Mouse (Mus musculus): ENCODE measurements at regions not wholly inside any gene's neighbourhood (a gene's known extent, or its start where the extent isn't known, plus 50 kb on each side); places are given as distances from the start of the nearest gene placed in this dataset.

DNA sequence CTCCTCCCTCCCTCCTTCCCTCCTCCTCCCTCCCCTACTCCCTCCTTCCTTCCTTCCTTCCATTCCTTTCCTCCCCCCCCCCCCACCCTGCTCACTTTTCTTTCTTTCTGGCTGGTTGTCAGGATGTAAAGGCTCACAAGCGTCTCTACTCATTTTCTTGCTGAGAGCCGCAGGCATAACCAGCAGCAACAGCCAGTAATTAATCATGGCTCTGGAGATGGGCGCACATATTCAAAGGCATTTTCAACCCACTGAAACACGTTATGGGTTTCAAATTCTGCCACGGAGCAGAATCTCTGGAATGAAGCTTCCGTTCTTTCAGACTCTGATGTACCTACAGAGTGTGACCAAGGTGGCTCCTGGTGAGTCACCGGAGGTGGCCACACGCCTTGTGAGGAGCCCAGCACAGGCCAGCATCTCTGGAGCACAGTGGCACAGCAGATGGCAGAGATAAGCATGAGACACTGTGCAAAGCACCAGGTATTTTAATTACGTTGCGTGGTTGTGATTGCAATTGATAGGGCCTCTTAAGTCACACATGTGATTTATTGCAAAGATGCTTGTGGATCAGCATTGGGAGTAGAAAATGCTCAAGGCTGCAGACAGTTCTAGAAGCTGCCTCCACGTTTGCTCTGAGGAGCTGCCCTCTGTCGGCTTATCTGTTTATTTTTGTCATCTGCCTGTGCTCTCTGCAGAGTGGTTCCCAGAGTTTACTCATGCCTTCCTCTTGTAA lies 236.0 kb downstream of the Mtx2 start:
- no peak for DNase-seq (ENCODE audit: low spot score in 2 of 2)

DNA sequence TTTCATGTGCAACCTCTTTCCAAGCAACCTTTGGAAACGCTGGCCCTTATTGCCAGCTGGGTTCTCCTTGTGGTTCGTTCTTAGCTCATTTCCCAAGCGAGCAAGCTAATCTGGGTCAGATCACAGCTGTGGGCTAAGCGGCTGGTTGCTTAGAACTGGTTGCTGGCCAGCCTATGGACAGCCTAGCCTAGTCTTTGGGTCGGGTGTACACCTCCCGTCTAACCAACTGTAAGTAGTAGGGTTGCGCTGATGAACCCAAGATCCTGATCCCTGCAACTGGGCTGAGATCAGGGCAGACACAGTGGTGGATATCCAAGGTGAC lies 236.5 kb downstream of the Mtx2 start:
- no peak for DNase-seq (ENCODE audit: low spot score in 2 of 2)

GRCm38 (mm10) chr2:75064406-75065115 lies 239.0 kb downstream of the Mtx2 start:
- no peak for DNase-seq (ENCODE audit: low spot score in 2 of 2)

DNA sequence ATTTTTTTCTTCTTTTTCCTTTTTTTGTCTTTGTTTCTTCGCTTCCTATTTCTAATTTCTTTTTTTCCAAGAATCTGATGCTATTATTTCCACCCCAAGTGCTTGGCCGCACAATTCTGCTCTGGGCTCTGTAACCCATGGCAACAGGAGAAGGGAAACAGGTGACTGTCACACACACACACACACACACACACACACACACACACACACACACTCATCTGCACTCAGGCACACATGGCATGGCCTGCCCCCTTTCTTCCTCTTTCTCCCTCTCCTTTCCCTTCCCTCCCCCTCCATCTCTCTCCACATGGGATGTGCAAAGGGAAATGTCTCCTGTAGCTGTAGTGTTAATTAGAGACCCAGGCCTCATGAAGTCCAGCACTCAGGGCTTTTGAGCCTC lies 239.7 kb downstream of the Mtx2 start:
- no peak for DNase-seq (ENCODE audit: low spot score in 2 of 2)

- no peak for DNase-seq (ENCODE audit: low spot score in 2 of 2)
Observed at GRCm38 (mm10) chr2:75069321-75069720, 243.7 kb downstream of the Mtx2 start.

DNA sequence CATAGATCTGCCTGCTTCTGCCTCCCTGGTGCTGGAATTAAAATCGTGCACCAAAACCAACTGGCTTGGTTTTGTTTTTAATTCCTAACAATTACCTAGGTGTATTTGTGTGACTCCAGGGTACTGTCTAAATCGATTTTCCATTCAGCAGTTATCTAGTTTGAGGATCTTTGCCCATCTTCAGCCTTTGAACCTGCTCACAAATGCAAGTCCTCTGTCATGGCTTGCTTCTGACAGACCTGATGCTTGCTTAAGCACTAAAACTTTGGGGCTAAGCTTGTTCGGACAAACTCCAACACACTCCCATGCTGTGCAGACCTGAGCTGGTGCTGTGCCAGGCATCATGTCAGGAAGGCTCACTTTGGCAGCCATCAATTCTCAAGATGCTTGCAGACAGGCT lies 246.4 kb downstream of the Mtx2 start:
- DNase-seq (ENCODE audit: low spot score in 2 of 2) = no peak

- DNase-seq (ENCODE audit: low spot score in 2 of 2) = no peak
Observed at GRCm38 (mm10) chr2:75072471-75072870, 246.9 kb downstream of the Mtx2 start.

DNA sequence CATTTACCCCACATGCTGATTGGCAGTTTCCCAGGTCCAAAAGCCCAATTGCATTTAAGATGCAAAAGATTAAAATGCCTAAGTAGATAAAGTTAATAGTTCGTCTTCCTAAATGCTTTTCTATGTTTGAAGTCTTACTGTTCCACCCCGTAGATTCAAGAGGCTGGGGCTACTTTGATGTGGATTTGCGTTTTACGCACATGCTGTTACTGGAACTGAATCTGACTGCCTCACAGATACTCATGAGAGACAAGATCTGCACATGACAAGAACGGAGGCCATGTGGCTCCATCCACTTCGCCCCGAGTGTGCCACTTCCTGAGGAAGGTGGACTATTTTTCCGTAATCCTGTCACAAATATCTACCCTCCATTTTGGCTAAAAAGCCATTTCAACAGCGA lies 247.6 kb downstream of the Mtx2 start:
- DNase-seq (ENCODE audit: low spot score in 2 of 2) = no peak

DNA sequence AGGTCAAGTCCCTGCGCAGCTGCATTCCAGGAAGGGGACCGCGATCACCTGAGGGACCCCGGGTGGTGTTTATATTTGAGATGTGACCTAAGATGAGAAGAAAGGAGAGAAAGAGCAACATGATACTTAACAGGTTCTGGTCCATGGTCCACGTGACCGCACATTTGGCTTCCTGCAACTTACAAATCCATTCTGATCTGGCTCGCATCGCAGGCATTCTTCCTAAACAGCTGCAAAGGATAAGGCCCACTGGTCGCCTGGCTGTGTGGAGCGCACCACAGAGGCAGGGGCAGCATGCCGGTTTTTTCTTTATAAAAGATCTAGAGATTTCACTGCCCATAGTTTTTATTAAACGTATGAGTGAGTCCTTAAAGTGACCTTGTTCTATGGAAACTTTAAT lies 261.6 kb downstream of the Mtx2 start:
- no peak for DNase-seq (ENCODE audit: low spot score in 2 of 2)

- no peak for DNase-seq (ENCODE audit: low spot score in 2 of 2)
Observed at GRCm38 (mm10) chr2:75089186-75089585, 263.6 kb downstream of the Mtx2 start.

GRCm38 (mm10) chr2:75089616-75090015 lies 264.0 kb downstream of the Mtx2 start:
- DNase-seq (ENCODE audit: low spot score in 2 of 2) = no peak

DNA sequence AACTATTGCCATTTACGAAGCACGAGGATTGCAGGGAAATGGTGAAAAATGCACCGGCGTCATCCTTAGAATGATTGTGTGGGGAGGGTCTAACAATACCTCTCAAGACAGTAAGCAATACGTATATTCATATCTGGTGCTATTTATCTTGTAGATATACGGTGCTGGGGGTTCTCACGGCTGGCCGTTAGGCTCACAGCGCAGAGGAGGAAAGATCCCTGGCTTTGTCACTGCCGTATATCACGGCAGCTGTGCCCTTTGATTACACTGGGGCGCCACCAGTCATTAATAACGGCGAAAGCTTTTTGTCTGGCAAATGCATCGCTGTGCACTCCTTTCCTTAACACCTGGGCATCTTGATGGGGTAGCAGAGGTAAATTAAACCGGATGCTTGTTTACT lies 264.8 kb downstream of the Mtx2 start:
- no peak for DNase-seq (ENCODE audit: low spot score in 2 of 2)

GRCm38 (mm10) chr2:75101501-75101900 lies 275.9 kb downstream of the Mtx2 start:
- DNase-seq (ENCODE audit: low spot score in 2 of 2) = no peak

GRCm38 (mm10) chr2:75112751-75113150 lies 287.1 kb downstream of the Mtx2 start:
- DNase-seq (ENCODE audit: low spot score in 2 of 2) = peak; percentile 22 to 36

DNA sequence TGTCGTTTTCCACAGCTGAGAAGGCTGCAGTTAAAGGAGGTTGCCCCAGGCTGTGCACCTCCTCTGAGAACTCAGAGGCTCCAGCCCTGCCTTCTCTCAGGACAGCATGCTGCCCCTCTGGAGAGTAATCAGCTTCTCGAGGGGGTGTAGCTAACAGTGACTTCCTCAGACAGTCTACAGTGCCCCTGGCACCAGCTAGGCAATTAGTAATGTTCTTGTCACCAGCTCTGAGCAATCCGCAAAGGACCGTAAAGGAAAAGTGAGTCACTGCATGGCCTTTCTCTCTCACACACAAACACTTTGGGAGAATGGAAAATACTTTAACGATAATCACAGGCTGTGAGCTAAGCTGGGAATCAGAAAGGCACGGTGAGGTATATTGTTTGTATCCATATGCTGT lies 288.8 kb downstream of the Mtx2 start:
- no peak for DNase-seq (ENCODE audit: low spot score in 2 of 2)

DNA sequence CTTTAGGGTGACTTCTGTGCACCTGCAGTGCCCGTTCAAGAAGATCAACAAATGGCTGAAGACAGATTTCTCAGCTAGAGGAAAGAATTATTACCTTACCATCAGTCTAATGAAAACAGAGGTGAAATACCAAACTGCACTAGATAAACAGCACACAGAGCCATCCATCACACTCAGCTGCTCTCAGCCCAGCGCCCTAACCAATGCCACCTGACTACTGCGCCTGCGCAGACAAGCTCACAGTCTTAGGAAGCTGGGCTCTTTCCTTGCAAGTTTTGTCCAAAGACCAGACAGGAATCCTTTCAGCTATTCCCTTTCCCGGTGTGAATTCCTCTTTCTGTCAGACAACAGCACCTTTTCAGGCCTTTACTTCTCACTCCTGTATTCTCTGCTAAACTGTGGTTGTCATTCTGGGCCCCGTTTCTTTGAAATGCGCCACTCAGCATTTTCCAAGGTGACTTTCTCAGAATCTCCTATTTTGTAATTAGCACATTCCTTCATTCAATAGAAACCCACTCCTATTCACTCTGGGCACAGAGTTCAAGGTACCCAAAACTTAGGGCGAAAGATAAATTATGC lies 292.8 kb downstream of the Mtx2 start:
- DNase-seq (ENCODE audit: low spot score in 2 of 2) = no peak

- no peak for DNase-seq (ENCODE audit: low spot score in 2 of 2)
Observed at GRCm38 (mm10) chr2:75119599-75119998, 294.0 kb downstream of the Mtx2 start.

DNA sequence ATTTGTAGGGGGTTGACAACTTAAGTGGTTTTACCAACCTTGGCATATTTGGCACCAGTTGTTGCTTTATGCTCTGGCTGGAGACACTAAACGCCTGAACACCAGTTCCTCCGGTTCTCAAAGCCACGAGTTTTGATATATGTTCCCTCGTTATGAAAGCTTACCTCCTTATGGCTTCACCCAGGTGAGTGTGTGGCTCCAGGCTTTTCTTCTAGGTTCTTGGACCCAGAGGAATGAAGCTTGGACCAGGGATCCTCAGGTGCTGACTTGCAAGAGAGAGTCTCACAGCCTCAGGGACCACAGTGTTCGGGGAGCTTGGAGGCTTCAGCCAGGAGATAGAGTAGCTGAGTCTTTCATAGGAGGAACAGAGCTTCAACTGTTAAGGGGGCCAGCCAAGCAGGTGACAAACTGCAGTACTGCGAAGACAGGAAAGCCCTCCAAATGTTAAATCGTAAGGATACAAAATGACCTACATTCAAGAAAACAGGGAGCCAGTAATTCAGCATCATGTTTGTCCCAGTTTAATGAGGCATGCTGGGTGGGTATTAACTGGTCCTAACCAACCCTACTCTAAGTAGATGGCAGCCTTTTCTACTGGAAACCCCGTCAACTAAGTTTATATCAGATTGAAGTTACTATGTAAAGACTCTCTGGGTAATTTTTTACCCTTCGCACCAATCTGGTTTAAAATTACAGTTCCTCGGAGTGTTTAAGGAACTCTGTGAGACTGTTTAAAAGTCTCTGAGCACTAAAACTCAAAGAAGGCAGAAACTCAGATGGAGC lies 307.9 kb downstream of the Mtx2 start:
- no peak for DNase-seq (ENCODE audit: low spot score in 2 of 2)

GRCm38 (mm10) chr2:75136618-75137017 lies 311.0 kb downstream of the Mtx2 start:
- no peak for DNase-seq (ENCODE audit: low spot score in 2 of 2)

DNA sequence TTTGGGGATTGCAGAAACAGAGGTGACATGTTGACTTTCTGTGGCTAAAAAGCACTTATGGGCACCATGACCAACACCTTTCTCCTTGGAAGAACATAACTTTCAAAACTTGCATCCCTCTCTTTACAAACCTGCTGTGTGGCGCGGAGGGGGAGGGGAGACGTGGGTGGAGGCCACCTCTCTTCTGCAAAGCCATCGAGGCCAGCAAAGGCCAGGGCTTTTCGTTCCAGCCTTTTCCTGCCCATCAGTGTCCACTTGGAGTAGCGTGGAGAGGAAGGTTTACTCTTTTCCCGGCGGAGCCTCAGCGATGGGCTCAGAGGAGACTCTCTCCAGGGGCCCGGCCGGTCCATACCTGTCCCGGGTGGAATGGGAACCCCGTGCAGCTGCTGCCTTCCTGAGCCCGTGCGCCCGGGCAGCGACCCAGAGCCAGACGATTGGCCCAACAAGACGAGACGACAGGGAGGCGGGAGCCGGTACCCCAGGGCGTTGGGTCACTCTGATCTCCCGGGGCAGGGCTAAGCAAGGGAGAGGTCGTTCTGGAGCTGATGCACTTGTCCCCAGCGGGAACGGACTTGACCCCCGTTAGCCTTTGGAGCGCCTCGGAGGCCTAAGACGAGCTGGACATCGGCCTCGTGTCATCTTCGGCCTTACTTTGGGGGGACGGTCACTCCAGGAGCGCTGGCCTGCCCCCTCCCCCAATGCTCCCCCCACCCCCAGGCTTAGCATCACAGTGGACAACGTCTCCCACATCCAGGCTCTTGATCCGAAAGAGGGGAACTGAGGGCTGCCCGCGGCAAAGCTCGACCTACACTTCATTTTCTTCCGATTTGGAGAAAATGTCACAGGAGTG lies 311.8 kb downstream of the Mtx2 start:
- no peak for DNase-seq (ENCODE audit: low spot score in 2 of 2)

- DNase-seq (ENCODE audit: low spot score in 2 of 2) = peak; percentile 44 to 56
Observed at GRCm38 (mm10) chr2:75137983-75138745, 312.6 kb downstream of the Mtx2 start.

Data from heart, adult 9 months (tissue).